Mouse (Mus musculus): ENCODE data around the gene Rbp1. TPM values are rescaled to one million over a fixed set of nuclear protein-coding genes. Genes with fewer than 3 reads are reported as not detected.

The Rbp1 gene
- total and polyA plus RNA-seq, 2 experiments from 2014 or later, result 10.5 to 27.6 TPM

DNA sequence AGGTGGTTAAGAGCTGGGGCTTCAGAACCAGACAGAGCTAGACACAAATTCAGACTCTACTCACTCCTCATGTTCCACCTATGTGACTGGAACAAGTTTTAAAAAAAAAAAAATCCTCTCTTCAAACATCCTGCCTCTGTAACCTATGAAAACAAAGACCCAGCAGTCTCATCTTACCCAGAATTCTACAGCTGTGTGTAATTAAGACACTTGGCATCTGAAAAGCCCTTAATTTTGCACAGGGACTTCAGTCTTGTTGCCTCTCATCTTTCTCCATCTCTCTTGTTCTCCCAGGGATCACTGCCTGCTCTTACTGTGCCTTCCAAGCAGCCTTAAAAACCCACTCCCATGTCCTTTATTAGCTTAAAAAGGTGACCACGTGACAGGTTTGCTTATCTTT, 2.1 kb upstream of the Rbp1 start:
- Histone ChIP-seq H3K9ac (replicated peaks; ENCODE audit: low read length, poor library complexity, severe bottlenecking) (no peak overlapping the region), H3K27me3 (ENCODE audit: insufficient read depth, low read length) (peaks cover 4% of the 10 kb centered on the region), H3K4me3 (ENCODE audit: low read depth, low read length) (no peak overlapping the region), H3K4me2 (ENCODE audit: low read depth, low read length, poor library complexity, severe bottlenecking) (no peak overlapping the region), H3K27ac (ENCODE audit: low read depth, low read length) (no peak overlapping the region), H3K9me3 (ENCODE audit: low read length) (no peaks in the 10 kb centered on the region), H3K36me3 (ENCODE audit: insufficient read depth, low read length) (no peaks in the 10 kb centered on the region), H3K4me1 (ENCODE audit: insufficient read depth, low read length) (no peaks in the 10 kb centered on the region; the same call in 1 of the 2 replicates)
- no peak for ATAC-seq (ENCODE audit: low FRiP score)
- DNase-seq (ENCODE audit: low spot score), result no peak
- TF ChIP-seq CTCF (IDR thresholded peaks at IDR 0.05), result no peak
- 84% methylated on average over 1 of the region's 1 CpGs for WGBS

DNA sequence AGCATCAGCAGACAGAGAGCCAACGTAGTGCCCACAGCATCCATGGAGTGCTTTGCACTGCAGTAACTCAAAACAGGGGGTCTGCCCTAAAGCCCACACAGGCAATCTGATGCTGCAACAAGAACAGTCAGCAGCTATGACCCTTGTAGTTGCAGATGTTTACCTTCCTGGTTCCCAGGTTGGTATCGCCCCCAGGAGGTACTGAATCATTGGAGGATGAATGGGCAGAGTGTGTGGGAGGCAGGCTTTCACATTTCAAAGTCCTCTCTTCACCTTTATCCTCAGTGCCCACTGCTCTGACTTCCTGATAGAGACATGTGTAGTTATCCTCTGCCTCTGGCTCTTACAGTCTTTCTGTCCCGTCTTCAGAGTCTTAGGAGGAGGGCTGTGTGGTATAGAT, 858 bp upstream of the Rbp1 start:
- Histone ChIP-seq H3K4me3 (ENCODE audit: low read depth, low read length) (no peak overlapping the region), H3K36me3 (ENCODE audit: insufficient read depth, low read length) (no peaks in the 10 kb centered on the region), H3K27me3 (ENCODE audit: insufficient read depth, low read length) (peaks cover 4% of the 10 kb centered on the region), H3K27ac (ENCODE audit: low read depth, low read length) (no peak overlapping the region), H3K9ac (replicated peaks; ENCODE audit: low read length, poor library complexity, severe bottlenecking) (no peak overlapping the region), H3K4me2 (ENCODE audit: low read depth, low read length, poor library complexity, severe bottlenecking) (no peak overlapping the region), H3K9me3 (ENCODE audit: low read length) (no peaks in the 10 kb centered on the region), H3K4me1 (ENCODE audit: insufficient read depth, low read length) (no peaks in the 10 kb centered on the region; the same call in 1 of the 2 replicates)
- ATAC-seq (ENCODE audit: low FRiP score), result no peak
- WGBS, result 66% methylated on average over 3 of the region's 3 CpGs
- no peak for TF ChIP-seq CTCF (IDR thresholded peaks at IDR 0.05)
- no peak for DNase-seq (ENCODE audit: low spot score)

GRCm38 (mm10) chr9:98423691-98424090, 930 bp downstream of the Rbp1 start:
- H3K9ac ChIP-seq (replicated peaks; ENCODE audit: low read length, poor library complexity, severe bottlenecking), result no peak overlapping the region; the same call in 1 of the 2 replicates
- peak overlapping the region; percentile 64; the same call in 1 of the 2 replicates for H3K4me2 ChIP-seq (ENCODE audit: low read depth, low read length, poor library complexity, severe bottlenecking)

DNA sequence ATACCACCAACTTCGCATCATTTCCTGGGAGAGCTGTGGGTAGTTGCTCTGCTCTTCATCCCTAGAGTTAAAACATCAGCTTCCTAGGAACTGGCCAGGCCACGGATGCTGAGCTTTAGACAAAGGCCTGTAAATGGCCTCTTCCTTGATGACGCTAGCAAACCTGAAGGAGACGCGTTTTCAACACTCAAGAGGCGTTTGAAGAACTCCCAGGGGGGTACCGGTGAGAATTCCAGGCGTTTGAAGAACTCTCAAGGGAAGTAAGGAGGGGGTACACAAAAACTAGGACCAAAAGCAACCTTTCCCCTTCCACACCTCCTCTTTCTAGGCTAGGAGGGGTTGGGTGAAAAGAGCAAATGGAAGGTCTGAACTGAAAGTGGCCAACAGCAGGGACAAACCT, 1.5 kb downstream of the Rbp1 start:
- Histone ChIP-seq H3K36me3 (ENCODE audit: insufficient read depth, low read length) (no peaks in the 10 kb centered on the region), H3K27ac (ENCODE audit: low read depth, low read length) (no peak overlapping the region), H3K4me2 (ENCODE audit: low read depth, low read length, poor library complexity, severe bottlenecking) (peak overlapping the region; percentile 64), H3K9ac (replicated peaks; ENCODE audit: low read length, poor library complexity, severe bottlenecking) (peak overlapping the region; percentile 42), H3K4me1 (ENCODE audit: insufficient read depth, low read length) (no peaks in the 10 kb centered on the region; the same call in 1 of the 2 replicates), H3K4me3 (ENCODE audit: low read depth, low read length) (peak overlapping the region; percentile 39), H3K27me3 (ENCODE audit: insufficient read depth, low read length) (peaks cover 4% of the 10 kb centered on the region), H3K9me3 (ENCODE audit: low read length) (no peaks in the 10 kb centered on the region)
- 5% methylated on average over 8 of the region's 8 CpGs for WGBS
- TF ChIP-seq CTCF (IDR thresholded peaks at IDR 0.05), result no peak
- ATAC-seq (ENCODE audit: low FRiP score), result no peak
- no peak for DNase-seq (ENCODE audit: low spot score)

More at GRCm38 (mm10) chr9:98423691-98424090, 930 bp downstream of the Rbp1 start:
- DNase-seq (ENCODE audit: low spot score) (no peak), ATAC-seq (ENCODE audit: low FRiP score) (no peak)
- H3K4me1 ChIP-seq (ENCODE audit: insufficient read depth, low read length), result no peaks in the 10 kb centered on the region; the same call in 1 of the 2 replicates
- 16% methylated on average over 4 of the region's 4 CpGs for WGBS
- no peak for TF ChIP-seq CTCF (IDR thresholded peaks at IDR 0.05)
- H3K36me3 ChIP-seq (ENCODE audit: insufficient read depth, low read length), result no peaks in the 10 kb centered on the region
- no peak overlapping the region for H3K4me3 ChIP-seq (ENCODE audit: low read depth, low read length)
- H3K27ac ChIP-seq (ENCODE audit: low read depth, low read length), result no peak overlapping the region
- no peaks in the 10 kb centered on the region for H3K9me3 ChIP-seq (ENCODE audit: low read length)
- H3K27me3 ChIP-seq (ENCODE audit: insufficient read depth, low read length), result peaks cover 4% of the 10 kb centered on the region

DNA sequence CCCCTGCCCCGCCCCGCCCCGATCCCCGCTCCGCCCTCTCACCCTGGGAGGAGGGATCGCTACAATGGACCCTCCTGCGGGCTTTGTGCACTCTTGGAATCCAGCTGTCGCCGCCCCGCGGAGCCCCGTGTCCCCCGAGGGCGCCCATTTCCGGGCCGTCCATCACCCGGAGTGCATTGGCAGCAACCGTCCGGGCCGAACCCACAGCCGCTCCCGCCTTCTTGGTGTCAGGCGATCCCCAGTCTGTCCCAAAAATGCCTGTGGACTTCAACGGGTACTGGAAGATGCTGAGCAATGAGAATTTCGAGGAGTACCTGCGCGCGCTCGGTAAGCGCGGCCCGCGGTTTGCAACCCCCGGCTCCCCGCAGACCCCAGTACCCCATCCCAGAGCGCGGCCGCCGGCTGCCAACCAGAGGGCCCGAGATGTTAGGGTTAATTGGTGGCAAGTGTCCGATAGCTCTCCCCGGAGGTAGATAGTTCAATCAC, 2.0 kb downstream of the Rbp1 start:
- peak overlapping the region; percentile 64 for H3K4me2 ChIP-seq (ENCODE audit: low read depth, low read length, poor library complexity, severe bottlenecking)
- peaks cover 4% of the 10 kb centered on the region; the same call in 1 of the 2 replicates for H3K27me3 ChIP-seq (ENCODE audit: insufficient read depth, low read length)
- DNase-seq (ENCODE audit: low spot score) (no peak), ATAC-seq (ENCODE audit: low FRiP score) (peak; percentile 42; the same call in 1 of the 2 replicates)
- no peak for TF ChIP-seq CTCF (IDR thresholded peaks at IDR 0.05)
- peak overlapping the region; percentile 42 for H3K9ac ChIP-seq (replicated peaks; ENCODE audit: low read length, poor library complexity, severe bottlenecking)
- H3K4me3 ChIP-seq (ENCODE audit: low read depth, low read length), result peak overlapping the region; percentile 39
- 1% methylated on average over 37 of the region's 42 CpGs for WGBS
- no peaks in the 10 kb centered on the region; the same call in 1 of the 2 replicates for H3K4me1 ChIP-seq (ENCODE audit: insufficient read depth, low read length)
- no peaks in the 10 kb centered on the region for H3K9me3 ChIP-seq (ENCODE audit: low read length)
- no peak overlapping the region for H3K27ac ChIP-seq (ENCODE audit: low read depth, low read length)
- no peaks in the 10 kb centered on the region for H3K36me3 ChIP-seq (ENCODE audit: insufficient read depth, low read length)

GRCm38 (mm10) chr9:98425351-98425880, 2.7 kb downstream of the Rbp1 start:
- ATAC-seq (ENCODE audit: low FRiP score) (0 out of 2 replicates have a peak, but pooled peaks have one; percentile 8), DNase-seq (ENCODE audit: low spot score) (no peak)
- Histone ChIP-seq H3K4me1 (ENCODE audit: insufficient read depth, low read length) (no peaks in the 10 kb centered on the region; the same call in 1 of the 2 replicates), H3K9ac (replicated peaks; ENCODE audit: low read length, poor library complexity, severe bottlenecking) (no peak overlapping the region), H3K27ac (ENCODE audit: low read depth, low read length) (no peak overlapping the region), H3K27me3 (ENCODE audit: insufficient read depth, low read length) (peaks cover 4% of the 10 kb centered on the region; the same call in 1 of the 2 replicates), H3K4me3 (ENCODE audit: low read depth, low read length) (peak overlapping the region; percentile 39), H3K4me2 (ENCODE audit: low read depth, low read length, poor library complexity, severe bottlenecking) (peak overlapping the region; percentile 64), H3K9me3 (ENCODE audit: low read length) (no peaks in the 10 kb centered on the region), H3K36me3 (ENCODE audit: insufficient read depth, low read length) (no peaks in the 10 kb centered on the region)
- TF ChIP-seq CTCF (IDR thresholded peaks at IDR 0.05), result no peak
- WGBS, result 15% methylated on average over 19 of the region's 19 CpGs
